Mouse (Mus musculus) layer of hippocampus, postnatal 14 days (tissue): ENCODE measurements around the gene Tacr2. TPM values are rescaled to one million over a fixed set of nuclear protein-coding genes. Genes with fewer than 3 reads are reported as not detected.

ENCODE experiments used
- DNase-seq, 2 experiments: peaks; one replicate each; pipeline ENCODE4 v3.0.0; 2021 to 2022; ENCODE audit warnings: low spot score in 2 of 2, mixed read lengths in 1 of 2
- total RNA-seq, 2 experiments: library from RNA; stranded (reverse); gene quantifications; 2 replicates each; pipeline ENCODE4 v1.2.3; 2021

The Tacr2 gene
- total RNA-seq, 2 experiments from 2014 or later = 0.18 to 0.33 TPM

DNA sequence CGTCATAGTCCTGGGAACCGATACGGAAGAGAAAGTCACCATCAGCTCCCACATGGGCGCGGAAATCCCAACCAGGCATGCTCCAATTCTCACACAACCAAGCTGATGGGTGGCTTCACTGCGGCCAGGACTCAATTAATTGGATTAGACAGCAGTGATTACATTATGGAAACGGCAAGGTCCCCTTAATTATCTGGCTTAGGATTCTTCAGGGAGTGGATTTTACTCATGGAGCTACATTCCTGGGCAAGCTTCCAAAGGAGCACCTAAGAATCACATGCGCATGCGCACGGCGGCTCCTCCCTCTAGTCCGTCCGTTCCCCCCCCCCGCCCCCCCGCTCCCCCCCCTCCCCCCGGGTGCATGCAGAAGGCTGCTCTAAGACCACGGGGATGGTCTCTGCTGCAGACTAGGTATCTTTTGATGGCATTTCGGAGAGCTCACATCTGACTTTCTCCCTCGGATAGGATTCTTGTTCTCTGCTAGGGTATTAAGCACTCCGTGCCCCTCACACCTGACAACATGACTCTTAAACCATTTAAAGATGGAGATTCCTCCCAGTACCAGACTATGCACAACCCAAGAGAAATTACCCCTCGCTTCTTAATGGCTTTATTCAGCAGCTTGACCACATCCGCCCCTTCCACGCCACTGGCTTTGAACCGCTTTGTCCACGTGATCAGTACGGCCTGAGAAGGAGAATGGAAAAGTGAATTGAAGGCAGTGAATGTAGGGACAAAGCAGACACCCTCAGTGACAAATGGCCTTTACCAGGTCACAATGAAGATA is 44.0 kb downstream of the Tacr2 start:
- no peak for DNase-seq

DNA sequence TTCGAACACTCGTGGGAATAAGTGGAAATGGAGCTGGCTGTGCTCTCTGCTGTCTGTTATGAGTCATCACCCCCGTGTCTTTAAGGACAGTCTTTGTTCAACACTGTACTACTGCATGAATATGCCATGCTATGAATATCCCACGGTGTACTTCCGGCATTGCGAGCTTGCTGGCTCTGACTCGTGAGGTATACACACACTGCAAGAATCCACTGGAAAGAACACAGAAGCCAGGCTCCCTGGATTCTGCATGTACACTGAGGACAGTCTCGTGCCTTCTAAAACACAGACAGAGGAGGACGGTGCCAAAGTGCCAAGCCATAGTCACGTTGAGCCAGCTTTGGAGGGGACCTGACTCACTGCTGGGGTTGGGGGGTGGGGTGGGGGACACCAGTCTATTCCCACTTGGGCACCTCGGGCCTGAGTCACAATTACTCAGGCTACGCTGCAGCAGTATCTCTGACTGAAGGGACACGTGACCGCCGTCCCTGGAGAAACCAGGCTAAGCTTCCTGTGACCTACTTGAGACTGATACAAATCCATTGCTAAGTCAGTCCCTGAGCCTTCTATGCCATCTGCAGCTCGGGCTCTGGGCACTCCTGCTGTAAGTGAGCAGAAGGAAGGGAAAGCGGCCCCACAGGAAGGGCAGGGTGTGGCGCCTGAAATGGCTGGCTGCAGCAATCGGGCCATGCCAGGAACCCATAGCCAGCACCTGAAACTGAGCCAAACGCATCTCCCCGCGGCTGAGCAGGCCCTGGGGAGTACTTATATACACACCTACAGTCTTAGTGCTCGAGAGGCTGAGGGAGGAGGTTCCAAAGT is 48.0 kb downstream of the Tacr2 start:
- no peak for DNase-seq

DNA sequence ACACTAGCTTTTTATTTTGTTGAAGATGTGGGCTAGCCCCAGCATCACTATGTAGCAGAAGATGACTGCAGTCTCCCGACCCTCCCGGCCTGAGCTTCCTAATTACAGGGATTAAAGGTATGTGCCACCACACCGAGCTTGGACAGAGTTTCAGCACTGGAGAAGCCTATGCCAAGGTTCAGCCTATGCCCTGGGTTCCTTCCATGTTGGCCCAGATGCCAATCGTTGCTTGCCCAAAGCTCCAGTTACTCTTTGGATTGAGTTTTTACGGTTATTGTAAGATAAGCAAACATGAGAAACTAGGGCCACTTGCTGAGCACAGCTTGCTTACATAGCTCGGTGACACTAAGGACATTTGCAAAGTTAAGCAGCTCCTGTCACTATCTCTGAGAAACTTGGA is 52.9 kb downstream of the Tacr2 start:
- DNase-seq = no peak

DNA sequence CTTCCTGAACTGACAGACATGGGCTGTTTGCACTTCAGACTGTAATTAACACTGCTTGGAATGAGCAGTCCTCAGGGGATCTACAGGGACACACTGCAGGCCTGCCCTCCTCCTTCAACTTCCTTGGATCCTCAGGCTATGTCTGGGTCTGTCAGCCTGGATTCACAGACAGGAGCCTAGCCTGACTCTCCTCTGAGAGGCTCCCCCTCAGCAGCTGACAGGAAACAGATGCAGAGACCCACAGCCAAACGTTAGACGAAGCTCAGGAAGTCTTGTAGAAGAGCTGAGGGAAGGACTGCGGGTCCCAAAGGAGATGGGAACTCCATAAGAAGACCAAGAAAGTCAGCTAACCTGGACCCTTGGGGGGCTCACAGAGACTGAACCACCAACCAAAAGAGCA is 54.2 kb downstream of the Tacr2 start:
- DNase-seq = no peak

DNA sequence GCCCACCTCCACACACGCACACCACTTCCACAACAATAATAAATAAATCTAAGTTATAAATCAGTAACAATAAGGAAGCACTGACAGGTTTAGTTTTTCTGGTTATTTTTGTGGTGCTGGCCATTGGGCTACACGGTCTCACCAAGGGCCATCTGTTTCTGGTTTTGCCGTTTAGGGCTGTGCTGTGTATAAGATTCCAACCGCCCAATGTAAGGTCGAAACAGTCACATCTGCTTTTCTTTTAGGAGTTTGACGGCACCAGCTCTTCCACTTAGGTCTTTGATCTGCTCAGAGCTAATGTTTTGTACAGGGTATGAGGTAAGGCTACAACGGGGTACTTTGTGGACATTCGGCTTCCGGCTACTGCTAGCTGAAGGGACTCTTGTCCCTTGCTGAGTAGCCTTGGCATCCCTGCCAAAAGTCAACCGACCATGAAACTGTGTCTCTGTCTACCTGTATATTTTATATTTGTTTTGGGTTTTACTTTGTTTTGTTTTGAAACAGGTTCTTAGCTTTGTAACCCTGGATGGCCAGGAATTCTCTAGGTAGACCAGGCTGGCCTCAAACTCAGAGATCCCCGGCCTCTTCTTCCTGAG is 56.8 kb downstream of the Tacr2 start:
- no peak for DNase-seq

DNA sequence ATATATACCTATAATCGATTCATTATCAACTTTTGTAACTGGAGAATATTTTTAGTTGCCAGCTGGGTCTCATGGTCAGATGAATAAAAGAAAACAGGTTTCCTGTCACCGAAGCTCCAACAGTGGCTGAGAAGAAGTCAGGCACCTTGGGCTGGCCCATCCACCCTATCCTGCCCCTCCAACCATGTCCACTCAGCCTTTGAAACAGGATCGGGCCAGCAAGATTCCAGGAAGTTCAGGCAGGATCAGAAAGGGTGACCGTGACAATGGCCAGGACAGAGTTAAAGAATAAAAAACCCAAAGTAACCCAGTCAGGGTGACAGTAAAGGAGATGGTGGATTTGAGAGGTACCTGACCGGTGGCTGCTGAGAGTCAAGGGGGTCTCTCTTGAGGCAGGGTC is 57.4 kb downstream of the Tacr2 start:
- DNase-seq = no peak

DNA sequence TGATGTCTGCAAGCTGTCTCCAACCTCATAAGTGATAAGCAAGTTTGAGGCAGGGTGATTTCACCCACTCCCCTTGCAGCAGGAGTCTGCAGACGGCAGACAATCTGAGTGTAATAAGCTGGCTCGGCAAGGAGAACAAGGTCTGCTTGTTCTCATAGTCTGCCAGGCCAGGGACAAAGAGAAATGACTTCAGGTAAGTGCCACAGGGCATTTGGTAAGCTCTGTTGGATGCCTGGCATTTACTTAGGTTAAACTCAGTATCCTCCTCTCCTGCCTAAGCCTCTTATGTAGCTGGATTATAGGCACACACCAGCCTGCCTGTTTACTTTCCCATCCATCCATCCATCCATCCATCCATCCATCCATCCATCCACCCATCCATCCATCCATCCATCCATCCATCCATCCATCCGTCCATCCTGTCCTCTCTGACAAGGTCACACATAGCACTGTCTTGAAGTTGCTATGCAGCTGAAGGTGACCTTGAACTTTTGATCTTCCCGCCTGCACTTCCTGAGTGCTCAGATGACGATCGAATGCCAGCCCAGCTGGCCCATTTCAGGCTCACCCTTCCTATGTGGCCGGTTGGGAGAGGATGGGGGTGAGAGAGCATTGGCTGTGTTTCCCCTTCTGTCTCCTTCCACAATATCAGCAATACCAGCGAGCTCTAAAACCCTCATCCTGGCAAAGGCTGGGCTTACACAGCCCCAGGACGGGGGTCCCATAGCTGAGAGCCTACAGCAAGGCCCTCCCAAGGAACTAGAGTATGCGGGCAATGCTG is 58.2 kb downstream of the Tacr2 start:
- no peak for DNase-seq

DNA sequence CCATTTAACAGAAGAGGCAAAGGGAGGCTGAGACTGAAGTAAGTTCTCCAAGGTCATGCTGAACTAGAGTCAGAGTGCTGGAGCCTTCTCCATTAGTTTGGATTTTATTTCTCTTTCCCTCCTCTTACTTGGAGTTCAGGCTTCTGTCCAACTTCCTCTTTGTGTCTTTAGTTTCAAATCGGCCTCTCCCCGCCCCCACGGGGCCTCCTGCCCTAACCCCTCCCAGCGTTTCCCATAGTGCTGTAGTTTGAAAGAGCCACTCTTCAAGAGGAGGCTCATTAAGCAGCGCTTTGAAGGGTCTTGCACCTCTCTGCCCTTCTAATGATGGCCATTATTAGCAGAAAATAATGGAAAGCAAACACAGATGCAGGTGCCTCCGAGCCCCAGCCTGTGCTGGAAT is 59.2 kb downstream of the Tacr2 start:
- peak in 1 of 2 experiments; percentile 50 for DNase-seq

DNA sequence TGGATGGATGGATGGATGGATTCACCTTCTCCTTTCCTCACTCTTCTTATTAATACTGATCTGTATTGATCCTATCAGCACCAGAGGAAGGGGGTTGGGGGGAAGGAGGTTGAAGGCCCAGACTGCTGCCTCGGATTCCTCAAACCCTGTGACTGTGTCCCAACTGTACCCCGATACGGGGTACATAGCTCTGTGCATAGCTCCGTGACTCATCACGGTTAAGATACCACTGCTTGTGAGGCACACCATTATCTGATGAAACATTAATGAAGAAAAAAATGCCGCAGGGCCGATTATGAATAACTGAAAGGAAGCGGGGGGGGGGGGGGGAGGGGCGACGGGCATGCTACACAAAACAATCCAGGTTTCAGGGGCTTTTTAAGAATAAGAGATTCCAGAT is 60.9 kb downstream of the Tacr2 start:
- DNase-seq = no peak

DNA sequence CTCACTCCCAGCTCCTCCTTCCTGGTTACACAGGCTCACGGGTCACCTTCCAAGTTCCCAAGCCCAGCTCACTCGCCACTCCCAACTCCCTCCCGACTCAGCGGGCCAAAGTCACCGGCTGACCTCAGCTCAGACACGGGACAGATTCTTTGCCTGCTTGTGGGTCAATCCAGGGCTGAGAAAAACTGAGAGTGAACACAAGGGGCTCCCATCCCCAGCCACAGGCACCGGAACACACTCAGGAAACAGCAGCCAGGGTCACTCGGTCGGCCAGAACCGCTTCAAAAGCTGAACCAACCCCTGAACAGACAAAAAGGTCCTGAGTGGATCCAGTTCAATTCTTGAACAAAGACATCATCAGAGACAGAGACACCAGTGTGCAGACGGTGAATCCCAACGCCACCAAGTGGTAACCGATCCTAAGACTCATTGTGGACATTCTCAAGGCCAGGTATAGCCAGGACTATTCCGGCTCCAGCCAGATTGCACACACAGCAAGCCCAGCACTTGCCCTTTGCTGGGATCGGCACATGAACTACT is 61.7 kb downstream of the Tacr2 start:
- DNase-seq = no peak

Other genes with a start within 250 kb of the Tacr2 start
- gene Neurog3, start 119.3 kb upstream of the Tacr2 start, total RNA-seq = not detected
- 10 to 100 TPM; 42.7 to 44.1 TPM for gene Fam241b, start 108.5 kb upstream of the Tacr2 start, total RNA-seq
- gene Tspan15, start 21.2 kb upstream of the Tacr2 start, total RNA-seq = 10 to 100 TPM; 18.0 to 20.0 TPM
- gene Hk1, start 127.5 kb downstream of the Tacr2 start, total RNA-seq = 100 to 1,000 TPM; 307 to 312 TPM
- gene Hkdc1, start 170.1 kb downstream of the Tacr2 start, total RNA-seq = 1 to 10 TPM; 3.2 to 5.7 TPM
- gene 4930507D05Rik, start 197.1 kb downstream of the Tacr2 start, total RNA-seq = 1 to 10 TPM; 1.6 to 1.8 TPM
- gene Supv3l1, start 197.3 kb downstream of the Tacr2 start, total RNA-seq = 10 to 100 TPM; 20.8 to 22.6 TPM
- 10 to 100 TPM; 40.3 to 42.2 TPM for gene Vps26a, start 234.4 kb downstream of the Tacr2 start, total RNA-seq